Mouse (Mus musculus) liver, postnatal 0 days (tissue): ENCODE results near the gene Camk1g.

ENCODE experiments used
- CTCF ChIP-seq: sonication (generic); IDR thresholded peaks from 2 replicates; pipeline ENCODE4 v1.5.1; 2016; ENCODE audit warnings: antibody characterized with exemption, low read depth
- EP300 ChIP-seq: IDR thresholded peaks from 2 replicates; pipeline ENCODE4 v1.6.1; 2016; ENCODE audit warnings: antibody characterized with exemption, low read depth, mild to moderate bottlenecking

DNA sequence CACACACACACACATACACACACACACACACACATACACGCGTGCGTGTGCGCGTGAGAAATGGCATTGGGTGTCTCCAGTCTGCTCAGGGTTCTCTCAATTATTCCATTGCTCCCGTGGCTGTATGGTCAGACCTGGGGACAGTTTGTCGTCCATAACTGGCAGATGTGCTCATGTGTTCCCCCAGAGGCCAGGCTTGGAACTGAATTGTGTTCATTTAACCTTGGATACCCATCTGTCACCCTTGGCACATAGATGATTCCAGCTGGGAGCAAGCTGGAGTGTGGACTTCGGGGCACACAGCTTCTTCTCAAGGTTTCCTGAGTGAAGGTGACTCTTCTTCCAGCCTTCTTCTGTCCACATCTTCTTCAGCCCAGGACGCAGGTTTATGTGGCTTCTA lies 31.6 kb upstream of the Camk1g start:
- TF ChIP-seq CTCF (peak; percentile 26; the same call in 1 of the 2 replicates), EP300 (no peak)
